Mouse (Mus musculus) heart, embryonic 12.5 days (tissue): ENCODE results near the gene Tmtc4. TPM values are rescaled to one million over a fixed set of nuclear protein-coding genes. Genes with fewer than 3 reads are reported as not detected.

Source experiments
- ATAC-seq: fragments of 200-750 bp; cut with Nextera tagmentation; 2 replicates; pipeline ENCODE4 v1.8.0; 2017; ENCODE audit warnings: moderate TSS enrichment, moderate library complexity; ENCODE audit not compliant: insufficient number of reproducible peaks, low FRiP score
- H3K27ac ChIP-seq: fragments of 300-500 bp; sonication (generic); 2 replicates; pipeline ENCODE4 v1.5.1; 2016; ENCODE audit warnings: mild to moderate bottlenecking, moderate library complexity; ENCODE audit not compliant: poor library complexity, severe bottlenecking
- H3K27me3 ChIP-seq: fragments of 300-500 bp; sonication (generic); replicated peaks from 2 replicates; pipeline ENCODE4 v1.6.1; 2016; ENCODE audit warnings: mild to moderate bottlenecking, moderate library complexity
- H3K36me3 ChIP-seq: fragments of 300-500 bp; sonication (generic); 2 replicates; pipeline ENCODE4 v1.6.1; 2016; ENCODE audit warnings: mild to moderate bottlenecking, moderate library complexity
- H3K4me1 ChIP-seq: fragments of 300-500 bp; sonication (generic); replicated peaks from 2 replicates; pipeline ENCODE4 v1.6.1; 2016; ENCODE audit warnings: mild to moderate bottlenecking
- H3K4me2 ChIP-seq: fragments of 300-500 bp; sonication (generic); 2 replicates; pipeline ENCODE4 v1.6.1; 2016; ENCODE audit warnings: mild to moderate bottlenecking, moderate library complexity
- H3K4me3 ChIP-seq: fragments of 300-500 bp; sonication (generic); 2 replicates; pipeline ENCODE4 v1.5.1; 2016; ENCODE audit warnings: mild to moderate bottlenecking
- H3K9ac ChIP-seq: fragments of 300-500 bp; sonication (generic); 2 replicates; pipeline ENCODE4 v1.6.1; 2016; ENCODE audit warnings: mild to moderate bottlenecking, moderate library complexity
- H3K9me3 ChIP-seq: fragments of 300-500 bp; sonication (generic); replicated peaks from 2 replicates; pipeline ENCODE4 v1.6.1; 2016; ENCODE audit warnings: mild to moderate bottlenecking, moderate library complexity
- WGBS: fragments of 180-500 bp; shearing (Covaris S2); methylation state at CpG from one replicate; pipeline ENCODE4 v1.1.7; 2016; 5-methylcytosine and 5-hydroxymethylcytosine counted together
- polyA plus RNA-seq: library from polyadenylated mRNA; unstranded; fragments of >200 nt; fragmentation: Nextera tagmentation; extraction: Ambion mirVana; gene quantifications from 2 replicates; pipeline ENCODE4 v1.2.1, GENCODE M21; 2016

Tmtc4 gene
- polyA plus RNA-seq, 1 experiment from 2014 or later: 23.2 TPM

DNA sequence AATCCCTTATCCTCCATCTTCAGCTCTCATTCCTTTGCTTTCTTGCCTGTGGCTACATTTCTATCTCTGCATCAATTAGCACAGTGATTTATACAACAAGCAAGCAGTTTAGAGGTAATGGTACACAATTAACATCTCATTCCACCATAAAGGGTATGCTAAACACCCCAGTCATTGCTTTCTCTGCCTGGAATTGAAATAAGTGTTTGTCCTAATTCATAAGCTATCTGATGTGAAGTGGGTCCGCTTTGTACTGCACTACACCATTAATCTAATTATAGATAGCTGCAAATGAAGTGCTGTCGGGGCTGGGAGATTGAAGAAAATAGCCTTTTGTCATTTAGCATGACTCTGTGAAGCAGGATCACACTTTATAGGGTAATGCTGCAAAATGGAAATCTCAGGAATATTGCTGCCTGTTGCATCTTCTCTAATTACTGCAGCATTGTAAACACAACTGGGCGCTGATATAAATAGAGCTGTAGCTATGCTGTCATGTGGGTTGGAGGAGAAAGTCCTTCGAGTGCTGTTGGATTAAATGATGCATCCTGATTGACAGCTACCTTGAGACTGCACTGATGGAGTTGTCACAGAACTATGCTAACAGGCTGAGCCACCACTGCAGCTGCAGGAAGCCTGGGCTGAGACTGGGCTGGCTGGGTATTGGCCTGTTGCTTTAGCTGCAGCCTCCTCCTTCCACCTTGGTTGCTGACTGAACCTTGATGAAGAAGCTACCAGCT, 111.8 kb downstream of the Tmtc4 start:
- 40% methylated on average over 4 of the region's 4 CpGs for WGBS
- H3K4me3 ChIP-seq: no peak overlapping the region
- no peaks in the 10 kb centered on the region for H3K36me3 ChIP-seq
- no peaks in the 10 kb centered on the region for H3K27me3 ChIP-seq
- ATAC-seq: no peak
- H3K9ac ChIP-seq: no peak overlapping the region
- H3K27ac ChIP-seq: no peak overlapping the region
- H3K9me3 ChIP-seq: no peaks in the 10 kb centered on the region
- peaks cover 31% of the 10 kb centered on the region for H3K4me1 ChIP-seq
- no peak overlapping the region for H3K4me2 ChIP-seq

DNA sequence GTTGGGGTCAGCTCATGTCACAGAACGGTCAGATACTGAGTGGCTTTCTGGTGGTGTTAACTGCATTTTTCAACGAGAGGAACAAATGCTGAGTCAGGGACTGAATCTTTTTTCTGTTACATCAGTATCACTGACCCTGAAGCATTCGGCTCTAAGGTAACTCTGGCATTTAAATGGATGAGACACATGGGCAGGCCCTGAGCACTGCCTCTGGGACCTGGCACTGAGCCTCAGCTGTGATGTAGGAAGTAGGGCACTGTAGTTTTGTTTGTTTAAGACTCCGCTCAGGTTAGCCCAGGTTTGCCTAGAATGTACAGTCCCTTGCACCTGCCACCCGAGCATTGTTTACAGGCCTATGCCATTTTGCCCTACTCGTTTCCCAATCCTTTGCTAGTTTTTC, 114.0 kb downstream of the Tmtc4 start:
- 64% methylated on average over 6 of the region's 6 CpGs for WGBS
- no peak overlapping the region for H3K4me3 ChIP-seq
- H3K36me3 ChIP-seq: no peaks in the 10 kb centered on the region
- H3K4me2 ChIP-seq: no peak overlapping the region
- H3K9ac ChIP-seq: no peak overlapping the region
- H3K27me3 ChIP-seq: no peaks in the 10 kb centered on the region
- no peaks in the 10 kb centered on the region for H3K9me3 ChIP-seq
- no peak for ATAC-seq
- no peak overlapping the region for H3K27ac ChIP-seq
- H3K4me1 ChIP-seq: peaks cover 36% of the 10 kb centered on the region

Other genes starting within 250 kb of the Tmtc4 start
- gene Ggact, start 70.3 kb downstream of the Tmtc4 start, polyA plus RNA-seq: 11.5 and 12.3 TPM in 2 replicates